Mouse (Mus musculus): ENCODE measurements around the gene Calm1. TPM values are rescaled to one million over a fixed set of nuclear protein-coding genes. Genes with fewer than 3 reads are reported as not detected.

Gene Calm1
- polyA plus RNA-seq, 1 experiment = 991 TPM

DNA sequence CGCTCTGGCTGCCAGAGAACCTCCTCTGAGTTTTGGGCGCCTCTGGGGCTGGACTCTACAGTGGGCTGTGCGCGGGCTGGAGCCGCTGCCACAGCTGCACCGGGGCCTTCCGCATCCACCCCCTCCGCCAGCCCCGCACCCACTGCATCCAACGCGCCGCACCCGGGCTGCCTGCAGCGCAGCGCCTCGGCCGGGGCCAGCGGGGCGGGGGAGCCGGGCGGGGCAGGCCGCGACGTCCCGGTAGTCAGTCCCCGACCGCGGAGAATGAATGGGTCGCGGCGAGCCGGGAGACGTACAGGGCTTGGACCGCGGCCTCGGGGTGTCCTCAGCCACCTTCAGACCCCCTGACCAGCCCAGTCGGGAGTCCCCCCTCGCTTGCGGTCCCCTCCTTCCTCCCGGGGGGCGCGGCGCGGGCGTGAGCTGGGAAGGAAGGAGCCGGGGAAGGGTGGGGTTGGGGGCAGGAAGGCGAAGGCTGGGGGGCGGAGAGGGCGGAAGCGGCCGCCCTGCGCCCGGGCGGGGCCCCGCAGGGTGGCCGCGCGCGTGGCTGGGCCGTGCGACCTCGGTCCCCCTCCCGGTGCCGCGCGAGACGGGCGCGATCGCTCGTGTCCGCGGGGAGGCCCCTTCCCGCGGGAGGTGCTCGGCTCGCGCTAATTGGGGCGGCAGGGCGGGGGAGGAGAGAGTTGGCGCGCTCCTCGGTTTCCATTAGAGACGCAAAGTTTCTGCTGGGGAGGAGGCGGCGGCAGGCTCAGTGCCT, 833 bp downstream of the Calm1 start:
- H3K4me3 ChIP-seq (replicated peaks; ENCODE audit: insufficient read depth, low read depth, low read length) = peak overlapping the region; percentile 72
- peaks cover 17% of the 10 kb centered on the region; the same call in 1 of the 2 replicates for H3K4me1 ChIP-seq (ENCODE audit: control insufficient read depth, insufficient read depth, low read length)
- DNase-seq = peak; percentile 77 to 80
- 1% methylated on average over 83 of the region's 86 CpGs for WGBS
- peak overlapping the region; percentile 81 for H3K27ac ChIP-seq (ENCODE audit: insufficient read depth, low read length)
- 0 out of 2 replicates have a peak, but pooled peaks have one; percentile 3 for TF ChIP-seq POLR2A (IDR thresholded peaks at IDR 0.05; ENCODE audit: borderline replicate concordance, insufficient read depth, low read length)
- TF ChIP-seq CTCF (IDR thresholded peaks at IDR 0.05; ENCODE audit: borderline replicate concordance, insufficient read depth, low read depth, low read length) = no peak
- no peaks in the 10 kb centered on the region for H3K27me3 ChIP-seq (ENCODE audit: control insufficient read depth, insufficient read depth, low read length)

- Histone ChIP-seq H3K27me3 (ENCODE audit: control insufficient read depth, insufficient read depth, low read length) (no peaks in the 10 kb centered on the region), H3K27ac (ENCODE audit: insufficient read depth, low read length) (peak overlapping the region; percentile 81), H3K4me3 (replicated peaks; ENCODE audit: insufficient read depth, low read depth, low read length) (peak overlapping the region; percentile 72), H3K4me1 (ENCODE audit: control insufficient read depth, insufficient read depth, low read length) (peaks cover 23% of the 10 kb centered on the region; the same call in 1 of the 2 replicates)
- under 1% methylated on average over 29 of the region's 29 CpGs for WGBS
- DNase-seq = peak; percentile 64 to 82
- TF ChIP-seq POLR2A (IDR thresholded peaks at IDR 0.05; ENCODE audit: borderline replicate concordance, insufficient read depth, low read length) (no peak; the same call in 1 of the 2 replicates), CTCF (IDR thresholded peaks at IDR 0.05; ENCODE audit: borderline replicate concordance, insufficient read depth, low read depth, low read length) (no peak)
Measured at GRCm38 (mm10) chr12:100200645-100201362, 1.6 kb downstream of the Calm1 start.

GRCm38 (mm10) chr12:100201363-100201711, 2.1 kb downstream of the Calm1 start:
- H3K4me3 ChIP-seq (replicated peaks; ENCODE audit: insufficient read depth, low read depth, low read length) = peak overlapping the region; percentile 72
- no peak overlapping the region; the same call in 1 of the 2 replicates for H3K27ac ChIP-seq (ENCODE audit: insufficient read depth, low read length)
- TF ChIP-seq CTCF (IDR thresholded peaks at IDR 0.05; ENCODE audit: borderline replicate concordance, insufficient read depth, low read depth, low read length) = no peak
- no peak for TF ChIP-seq POLR2A (IDR thresholded peaks at IDR 0.05; ENCODE audit: borderline replicate concordance, insufficient read depth, low read length)
- DNase-seq = no peak
- WGBS = 2% methylated on average over 4 of the region's 4 CpGs
- peaks cover 23% of the 10 kb centered on the region; the same call in 1 of the 2 replicates for H3K4me1 ChIP-seq (ENCODE audit: control insufficient read depth, insufficient read depth, low read length)
- no peaks in the 10 kb centered on the region for H3K27me3 ChIP-seq (ENCODE audit: control insufficient read depth, insufficient read depth, low read length)

- DNase-seq = peak; percentile 96 to 97
- Histone ChIP-seq H3K4me3 (replicated peaks; ENCODE audit: insufficient read depth, low read depth, low read length) (peak overlapping the region; percentile 48), H3K27ac (ENCODE audit: insufficient read depth, low read length) (no peak overlapping the region), H3K4me1 (ENCODE audit: control insufficient read depth, insufficient read depth, low read length) (peaks cover 25% of the 10 kb centered on the region; the same call in 1 of the 2 replicates), H3K27me3 (ENCODE audit: control insufficient read depth, insufficient read depth, low read length) (no peaks in the 10 kb centered on the region)
- WGBS = under 1% methylated on average over 13 of the region's 13 CpGs
- TF ChIP-seq POLR2A (IDR thresholded peaks at IDR 0.05; ENCODE audit: borderline replicate concordance, insufficient read depth, low read length) (no peak; the same call in 1 of the 2 replicates), CTCF (IDR thresholded peaks at IDR 0.05; ENCODE audit: borderline replicate concordance, insufficient read depth, low read depth, low read length) (peak; percentile 99)
Measured at GRCm38 (mm10) chr12:100201838-100202237, 2.6 kb downstream of the Calm1 start.

DNA sequence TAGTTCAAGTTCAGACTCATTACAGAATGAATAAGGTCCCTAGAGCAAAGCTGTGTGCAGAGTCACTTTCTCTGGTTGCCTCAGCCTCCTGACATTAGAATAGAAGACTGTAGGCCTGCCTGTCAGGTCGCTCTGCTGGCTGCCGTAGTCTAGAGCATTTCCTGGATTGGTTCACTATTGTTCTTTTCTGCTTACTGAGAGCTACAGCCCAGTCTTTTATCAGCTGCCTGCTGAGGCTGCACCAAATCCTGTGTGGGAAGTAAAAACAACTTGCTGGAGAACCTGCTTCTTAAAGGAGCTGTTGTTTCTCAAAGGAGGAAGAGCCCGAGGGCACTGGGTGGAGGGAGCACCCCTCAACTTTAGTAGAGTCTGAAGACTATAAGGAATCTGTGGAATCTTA, 4.5 kb downstream of the Calm1 start:
- Histone ChIP-seq H3K27me3 (ENCODE audit: control insufficient read depth, insufficient read depth, low read length) (no peaks in the 10 kb centered on the region), H3K27ac (ENCODE audit: insufficient read depth, low read length) (no peak overlapping the region), H3K4me3 (replicated peaks; ENCODE audit: insufficient read depth, low read depth, low read length) (no peak overlapping the region), H3K4me1 (ENCODE audit: control insufficient read depth, insufficient read depth, low read length) (peaks cover 34% of the 10 kb centered on the region; the same call in 1 of the 2 replicates)
- DNase-seq = no peak
- no peak for TF ChIP-seq CTCF (IDR thresholded peaks at IDR 0.05; ENCODE audit: borderline replicate concordance, insufficient read depth, low read depth, low read length)
- TF ChIP-seq POLR2A (IDR thresholded peaks at IDR 0.05; ENCODE audit: borderline replicate concordance, insufficient read depth, low read length) = no peak
- 45% methylated on average over 3 of the region's 3 CpGs for WGBS

DNA sequence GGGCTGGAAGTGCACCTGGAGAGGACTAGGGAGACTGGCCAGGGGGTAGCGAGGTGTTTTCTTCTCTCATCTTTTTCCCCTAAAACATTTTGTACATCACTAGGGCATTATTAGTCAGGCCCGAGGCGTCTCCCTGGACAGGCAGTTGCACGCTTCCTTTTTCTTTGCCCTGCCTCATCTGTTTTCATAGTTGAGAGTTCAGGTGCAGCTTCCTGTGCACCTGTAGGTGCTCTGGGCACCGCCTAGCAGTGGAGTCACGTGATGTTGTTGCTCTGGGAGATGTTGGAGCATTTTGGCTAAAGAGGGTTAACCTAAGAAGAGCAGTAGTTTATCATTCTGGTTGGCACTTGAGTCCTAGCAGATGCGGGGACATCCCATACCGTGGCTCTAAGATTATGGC, 5.9 kb downstream of the Calm1 start:
- no peak overlapping the region for H3K27ac ChIP-seq (ENCODE audit: insufficient read depth, low read length)
- peaks cover 34% of the 10 kb centered on the region; the same call in 1 of the 2 replicates for H3K4me1 ChIP-seq (ENCODE audit: control insufficient read depth, insufficient read depth, low read length)
- 75% methylated on average over 8 of the region's 8 CpGs for WGBS
- DNase-seq = no peak
- H3K27me3 ChIP-seq (ENCODE audit: control insufficient read depth, insufficient read depth, low read length) = no peaks in the 10 kb centered on the region
- no peak overlapping the region for H3K4me3 ChIP-seq (replicated peaks; ENCODE audit: insufficient read depth, low read depth, low read length)
- TF ChIP-seq CTCF (IDR thresholded peaks at IDR 0.05; ENCODE audit: borderline replicate concordance, insufficient read depth, low read depth, low read length) (no peak), POLR2A (IDR thresholded peaks at IDR 0.05; ENCODE audit: borderline replicate concordance, insufficient read depth, low read length) (no peak)

GRCm38 (mm10) chr12:100206521-100206920, 7.3 kb downstream of the Calm1 start:
- Histone ChIP-seq H3K27ac (ENCODE audit: insufficient read depth, low read length) (no peak overlapping the region), H3K4me1 (ENCODE audit: control insufficient read depth, insufficient read depth, low read length) (peaks cover 39% of the 10 kb centered on the region; the same call in 1 of the 2 replicates), H3K27me3 (ENCODE audit: control insufficient read depth, insufficient read depth, low read length) (no peaks in the 10 kb centered on the region), H3K4me3 (replicated peaks; ENCODE audit: insufficient read depth, low read depth, low read length) (no peak overlapping the region)
- TF ChIP-seq POLR2A (IDR thresholded peaks at IDR 0.05; ENCODE audit: borderline replicate concordance, insufficient read depth, low read length) = no peak
- no peak for TF ChIP-seq CTCF (IDR thresholded peaks at IDR 0.05; ENCODE audit: borderline replicate concordance, insufficient read depth, low read depth, low read length)
- DNase-seq = no peak
- 91% methylated on average over 3 of the region's 3 CpGs for WGBS

Data from cerebellum, adult 2 months (tissue).